Mouse (Mus musculus) forebrain, postnatal 0 days (tissue): ENCODE results near the gene Dctn5. TPM values are rescaled to one million over a fixed set of nuclear protein-coding genes. Genes with fewer than 3 reads are reported as not detected.

Source experiments
- ATAC-seq: fragments of 200-750 bp; cut with Nextera tagmentation; 2 replicates; pipeline ENCODE4 v1.8.0; 2017; ENCODE audit warnings: mild to moderate bottlenecking, moderate library complexity
- DNase-seq: peaks from one replicate; pipeline ENCODE4 v3.0.0-alpha.2; 2015
- H3K27ac ChIP-seq: fragments of 300-500 bp; sonication (generic); 2 replicates; pipeline ENCODE4 v1.5.1; 2014; ENCODE audit warnings: low read depth, mild to moderate bottlenecking, antibody characterized with exemption, low read length, moderate library complexity, mixed read lengths
- H3K27me3 ChIP-seq: fragments of 300-500 bp; sonication (generic); 2 replicates; pipeline ENCODE4 v1.6.1; 2014; ENCODE audit warnings: mild to moderate bottlenecking, low read length, mixed read lengths; ENCODE audit not compliant: insufficient read depth
- H3K36me3 ChIP-seq: fragments of 300-500 bp; sonication (generic); 2 replicates; pipeline ENCODE4 v1.6.1; 2014; ENCODE audit warnings: mild to moderate bottlenecking, moderate library complexity; ENCODE audit not compliant: insufficient read depth
- H3K4me1 ChIP-seq: fragments of 300-500 bp; sonication (generic); 2 replicates; pipeline ENCODE4 v1.6.1; 2014; ENCODE audit warnings: antibody characterized with exemption; ENCODE audit not compliant: insufficient read depth
- H3K4me2 ChIP-seq: fragments of 300-500 bp; sonication (generic); 2 replicates; pipeline ENCODE4 v1.6.1; 2014; ENCODE audit warnings: low read depth, mild to moderate bottlenecking, moderate library complexity
- H3K4me3 ChIP-seq: fragments of 300-500 bp; sonication (generic); 2 replicates; pipeline ENCODE4 v1.5.1; 2014; ENCODE audit warnings: low read depth, low read length, mixed read lengths
- H3K9ac ChIP-seq: fragments of 300-500 bp; sonication (generic); 2 replicates; pipeline ENCODE4 v1.6.1; 2014; ENCODE audit warnings: mild to moderate bottlenecking
- H3K9me3 ChIP-seq: fragments of 300-500 bp; sonication (generic); 2 replicates; pipeline ENCODE4 v1.6.1; 2016; ENCODE audit warnings: low read length
- CTCF ChIP-seq: sonication (generic); IDR thresholded peaks from 2 replicates; pipeline ENCODE4 v1.5.1; 2016; ENCODE audit warnings: antibody characterized with exemption, control low read depth, low read depth
- whole genome bisulfite sequencing: fragments of 180-500 bp; shearing (Covaris S2); extraction: QIAGEN DNeasy Blood & Tissue Kit; methylation state at CpG from one replicate; pipeline ENCODE4 v1.1.7; 2014; 5-methylcytosine and 5-hydroxymethylcytosine counted together
- polyA plus RNA-seq: library from polyadenylated mRNA; unstranded; fragments of >200 nt; fragmentation: Nextera tagmentation; extraction: Ambion mirVana; gene quantifications from 2 replicates; pipeline ENCODE4 v1.2.1, GENCODE M21; 2015
- total RNA-seq: library from RNA; depleted of rRNA; stranded (reverse); fragments of >200 nt; gene quantifications from 2 replicates; pipeline ENCODE4 v1.2.3, GENCODE M21; 2014; rRNA removed

Dctn5 gene
- total and polyA plus RNA-seq, 2 experiments from 2014 or later: 114 to 157 TPM

- Histone ChIP-seq H3K9ac (no peak within 1 kb of the TSS), H3K4me1 (no peaks in the 10 kb centered on the region)
- ATAC-seq: no peak
Observed at GRCm38 (mm10) chr7:122186043-122186442, 53.2 kb downstream of the Dctn5 start, which contains the start of gene Ern2. TSS of gene Ern2 (minus strand) at chr7:122186207.

DNA sequence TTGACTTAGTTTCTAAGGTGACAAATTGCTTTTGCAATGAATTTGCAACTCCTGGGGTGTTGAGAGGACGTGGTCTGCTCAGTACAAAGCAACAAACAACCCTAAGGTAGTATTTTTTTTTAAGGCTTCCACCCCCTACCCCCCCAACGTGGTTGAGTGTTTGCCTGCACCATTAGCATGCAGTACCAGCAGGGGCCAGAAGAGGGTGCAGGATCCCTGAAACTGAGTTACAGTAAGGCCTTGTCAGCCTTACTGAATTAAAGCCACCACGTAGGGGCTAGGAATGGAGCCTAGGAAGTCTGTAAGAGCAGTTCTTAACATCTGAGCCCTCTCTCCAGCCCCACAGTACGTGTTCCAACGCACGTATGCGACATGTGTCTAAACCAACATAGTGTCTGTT is 56.6 kb downstream of the Dctn5 start:
- Histone ChIP-seq H3K4me3 (no peak overlapping the region), H3K27ac (no peak overlapping the region), H3K27me3 (no peaks in the 10 kb centered on the region), H3K4me1 (no peaks in the 10 kb centered on the region), H3K9me3 (no peaks in the 10 kb centered on the region), H3K9ac (no peak overlapping the region), H3K4me2 (no peak overlapping the region), H3K36me3 (no peaks in the 10 kb centered on the region)
- peak; percentile 89 for TF ChIP-seq CTCF
- ATAC-seq: peak; percentile 53; the same call in 1 of the 2 replicates
- 25% methylated on average over 7 of the region's 7 CpGs for WGBS
- DNase-seq: peak; percentile 71

More at GRCm38 (mm10) chr7:122186043-122186442, 53.2 kb downstream of the Dctn5 start, which contains the start of gene Ern2:
- Histone ChIP-seq H3K4me2 (peak within 1 kb of the TSS; percentile 35), H3K27me3 (no peaks in the 10 kb centered on the region), H3K27ac (no peak within 1 kb of the TSS), H3K4me3 (no peak within 1 kb of the TSS), H3K36me3 (no peaks in the 10 kb centered on the region), H3K9me3 (no peaks in the 10 kb centered on the region)
- 26% methylated on average over 17 of the region's 17 CpGs for WGBS
- DNase-seq: no peak
- no peak for TF ChIP-seq CTCF

DNA sequence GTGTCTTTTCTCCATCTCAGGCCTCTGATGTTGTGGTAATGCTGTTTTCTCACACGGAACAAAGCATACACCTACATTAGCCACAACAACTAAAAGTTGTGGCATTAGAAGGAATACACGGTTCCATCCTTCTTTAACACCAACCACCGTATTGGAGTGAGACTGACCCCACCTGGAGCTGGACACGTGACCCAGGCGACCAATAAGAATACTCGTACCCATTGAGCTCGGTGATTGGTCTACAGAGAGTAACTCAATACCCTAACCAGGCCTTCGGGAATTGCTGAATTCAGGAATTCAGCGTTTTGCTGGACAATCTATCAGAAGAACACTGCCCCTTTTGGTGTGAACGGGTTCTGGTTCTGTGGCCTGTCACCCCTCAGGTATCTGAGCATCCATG is 58.3 kb downstream of the Dctn5 start:
- H3K9me3 ChIP-seq: no peaks in the 10 kb centered on the region
- no peaks in the 10 kb centered on the region for H3K27me3 ChIP-seq
- no peak for TF ChIP-seq CTCF
- no peaks in the 10 kb centered on the region for H3K36me3 ChIP-seq
- whole genome bisulfite sequencing: 66% methylated on average over 10 of the region's 10 CpGs
- no peak overlapping the region for H3K4me3 ChIP-seq
- DNase-seq (no peak), ATAC-seq (no peak)
- H3K27ac ChIP-seq: no peak overlapping the region
- no peaks in the 10 kb centered on the region for H3K4me1 ChIP-seq
- no peak overlapping the region for H3K9ac ChIP-seq
- H3K4me2 ChIP-seq: no peak overlapping the region

- Histone ChIP-seq H3K4me3 (no peak overlapping the region), H3K9me3 (no peaks in the 10 kb centered on the region), H3K36me3 (no peaks in the 10 kb centered on the region), H3K27ac (no peak overlapping the region), H3K27me3 (no peaks in the 10 kb centered on the region), H3K4me1 (no peaks in the 10 kb centered on the region), H3K4me2 (no peak overlapping the region), H3K9ac (no peak overlapping the region)
- ATAC-seq (no peak), DNase-seq (no peak)
- TF ChIP-seq CTCF: peak; percentile 18; the same call in 1 of the 2 replicates
Observed at GRCm38 (mm10) chr7:122193919-122194318, 61.1 kb downstream of the Dctn5 start.

DNA sequence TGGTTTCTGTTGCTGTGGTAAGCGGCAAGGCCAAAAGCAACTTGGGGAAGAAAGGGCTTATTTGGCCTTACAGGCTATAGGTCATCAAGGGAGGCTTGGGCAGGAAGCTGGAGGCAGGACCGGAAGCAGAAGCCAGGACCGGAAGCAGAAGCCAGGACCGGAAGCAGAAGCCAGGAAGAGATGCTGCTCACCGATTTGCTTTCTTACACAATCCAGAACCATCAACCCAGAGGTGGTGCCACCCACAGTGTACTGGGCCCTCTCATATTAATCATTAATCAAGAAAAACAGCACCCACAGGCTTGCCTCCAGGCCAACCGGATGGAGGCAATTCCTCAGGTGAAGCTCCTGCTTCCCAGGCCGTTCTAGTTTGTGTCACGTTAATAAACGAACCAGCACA is 63.9 kb downstream of the Dctn5 start:
- Histone ChIP-seq H3K9ac (no peak overlapping the region), H3K36me3 (no peaks in the 10 kb centered on the region), H3K4me1 (no peaks in the 10 kb centered on the region), H3K27me3 (no peaks in the 10 kb centered on the region), H3K4me3 (no peak overlapping the region), H3K9me3 (no peaks in the 10 kb centered on the region), H3K27ac (no peak overlapping the region), H3K4me2 (no peak overlapping the region)
- DNase-seq (no peak), ATAC-seq (no peak)
- TF ChIP-seq CTCF: no peak
- WGBS: 92% methylated on average over 9 of the region's 9 CpGs

GRCm38 (mm10) chr7:122197306-122197705 is 64.5 kb downstream of the Dctn5 start:
- Histone ChIP-seq H3K4me1 (no peaks in the 10 kb centered on the region), H3K4me2 (no peak overlapping the region), H3K9ac (no peak overlapping the region), H3K27me3 (no peaks in the 10 kb centered on the region), H3K4me3 (no peak overlapping the region), H3K27ac (no peak overlapping the region), H3K36me3 (no peaks in the 10 kb centered on the region), H3K9me3 (no peaks in the 10 kb centered on the region)
- 37% methylated on average over 4 of the region's 4 CpGs for WGBS
- DNase-seq (peak; percentile 68), ATAC-seq (no peak)
- TF ChIP-seq CTCF: peak; percentile 80

Other genes starting within 250 kb of the Dctn5 start
- gene Cog7, start 151.3 kb upstream of the Dctn5 start, total RNA-seq: 23.4 and 32.5 TPM in 2 replicates
- gene Cog7, start 151.3 kb upstream of the Dctn5 start, polyA plus RNA-seq: 7.9 and 24.7 TPM in 2 replicates
- 29.5 and 29.8 TPM in 2 replicates for gene Gga2, start 111.8 kb upstream of the Dctn5 start, total RNA-seq
- gene Gga2, start 111.8 kb upstream of the Dctn5 start, polyA plus RNA-seq: 17.7 and 25.5 TPM in 2 replicates
- 76.2 and 105 TPM in 2 replicates for gene Ubfd1, start 65.9 kb upstream of the Dctn5 start, total RNA-seq
- gene Ubfd1, start 65.9 kb upstream of the Dctn5 start, polyA plus RNA-seq: 38.5 and 54.5 TPM in 2 replicates
- 13.4 and 16.7 TPM in 2 replicates for gene Ears2, start 65.8 kb upstream of the Dctn5 start, total RNA-seq
- gene Ears2, start 65.8 kb upstream of the Dctn5 start, polyA plus RNA-seq: 8.3 and 8.8 TPM in 2 replicates
- 28.4 and 42.9 TPM in 2 replicates for gene Ndufab1, start 31.2 kb upstream of the Dctn5 start, total RNA-seq
- gene Ndufab1, start 31.2 kb upstream of the Dctn5 start, polyA plus RNA-seq: 655 and 742 TPM in 2 replicates
- gene Palb2, start 56 bp upstream of the Dctn5 start, total RNA-seq: 1.8 and 4.1 TPM in 2 replicates
- gene Palb2, start 56 bp upstream of the Dctn5 start, polyA plus RNA-seq: 1.3 and 1.4 TPM in 2 replicates
- 4.0 and 7.3 TPM in 2 replicates for gene Plk1, start 26.4 kb downstream of the Dctn5 start, total RNA-seq
- gene Plk1, start 26.4 kb downstream of the Dctn5 start, polyA plus RNA-seq: 10.5 and 11.4 TPM in 2 replicates
- gene Ern2, start 53.2 kb downstream of the Dctn5 start, total RNA-seq: 1.8 and 3.0 TPM in 2 replicates
- 0.60 and 0.96 TPM in 2 replicates for gene Ern2, start 53.2 kb downstream of the Dctn5 start, polyA plus RNA-seq
- 1.00 and 1.5 TPM in 2 replicates for gene Chp2, start 86.5 kb downstream of the Dctn5 start, total RNA-seq
- 0.98 and 1.1 TPM in 2 replicates for gene Chp2, start 86.5 kb downstream of the Dctn5 start, polyA plus RNA-seq
- gene Prkcb, start 155.7 kb downstream of the Dctn5 start, total RNA-seq: 182 and 207 TPM in 2 replicates
- gene Prkcb, start 155.7 kb downstream of the Dctn5 start, polyA plus RNA-seq: 91.8 and 145 TPM in 2 replicates